Mouse (Mus musculus): ENCODE data around the gene Slf1. TPM values are rescaled to one million over a fixed set of nuclear protein-coding genes. Genes with fewer than 3 reads are reported as not detected.

Slf1 gene
- total and polyA plus RNA-seq, 3 experiments = 3.6 to 46.5 (median 41.5) TPM

DNA sequence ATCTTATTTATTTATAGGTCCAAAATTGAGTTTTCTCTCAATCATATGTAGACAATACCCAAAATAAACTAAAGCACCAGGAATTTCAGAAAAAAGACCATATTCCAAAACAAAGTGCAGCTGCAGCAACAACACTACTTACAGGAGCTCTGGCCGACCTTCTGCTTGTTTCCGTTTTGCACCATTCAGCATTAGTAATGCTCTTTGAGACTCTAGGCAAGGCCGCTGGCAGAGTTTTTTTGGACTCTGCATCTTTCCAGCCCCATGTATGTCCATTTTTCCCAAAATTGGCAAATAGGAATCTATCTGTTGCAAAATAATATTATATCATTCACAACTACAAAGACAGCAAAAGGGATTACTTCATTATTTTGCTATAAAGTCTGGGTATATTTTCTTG is 85.5 kb downstream of the Slf1 start:
- ATAC-seq (ENCODE audit: extremely low read depth, insufficient number of reproducible peaks, low FRiP score, poor library complexity, severe bottlenecking) (no peak), DNase-seq (ENCODE audit: low spot score) (no peak)
- Histone ChIP-seq H3K27me3 (ENCODE audit: insufficient read depth, low read length) (no peaks in the 10 kb centered on the region), H3K9me3 (replicated peaks) (no peaks in the 10 kb centered on the region), H3K4me3 (ENCODE audit: low read depth, low read length) (no peak overlapping the region), H3K4me1 (ENCODE audit: insufficient read depth, low read depth, low read length) (no peaks in the 10 kb centered on the region), H3K36me3 (replicated peaks) (peaks cover 26% of the 10 kb centered on the region)
- TF ChIP-seq CTCF (IDR thresholded peaks at IDR 0.05; ENCODE audit: low read depth, low read length) = no peak
- no peak for TF ChIP-seq POLR2AphosphoS5 (IDR thresholded peaks at IDR 0.05; ENCODE audit: insufficient replicate concordance, low read depth, low read length)
- no peak for TF ChIP-seq GATA2 (IDR thresholded peaks at IDR 0.05; ENCODE audit: borderline replicate concordance, low read depth, low read length)
- TF ChIP-seq GATA1 (IDR thresholded peaks at IDR 0.05; ENCODE audit: borderline replicate concordance, low read length) = no peak
- no peak for TF ChIP-seq TAL1 (conservative IDR thresholded peaks at IDR 0.05; ENCODE audit: low read depth, low read length)

- Histone ChIP-seq H3K27me3 (ENCODE audit: insufficient read depth, low read length) (no peaks in the 10 kb centered on the region), H3K36me3 (replicated peaks) (peaks cover 27% of the 10 kb centered on the region), H3K4me3 (ENCODE audit: low read depth, low read length) (no peak overlapping the region), H3K9me3 (replicated peaks) (no peaks in the 10 kb centered on the region), H3K4me1 (ENCODE audit: insufficient read depth, low read depth, low read length) (no peaks in the 10 kb centered on the region)
- TF ChIP-seq TAL1 (conservative IDR thresholded peaks at IDR 0.05; ENCODE audit: low read depth, low read length) (no peak), GATA1 (IDR thresholded peaks at IDR 0.05; ENCODE audit: borderline replicate concordance, low read length) (no peak), POLR2AphosphoS5 (IDR thresholded peaks at IDR 0.05; ENCODE audit: insufficient replicate concordance, low read depth, low read length) (no peak), CTCF (IDR thresholded peaks at IDR 0.05; ENCODE audit: low read depth, low read length) (no peak), GATA2 (IDR thresholded peaks at IDR 0.05; ENCODE audit: borderline replicate concordance, low read depth, low read length) (no peak)
- DNase-seq (ENCODE audit: low spot score) (no peak), ATAC-seq (ENCODE audit: extremely low read depth, insufficient number of reproducible peaks, low FRiP score, poor library complexity, severe bottlenecking) (no peak)
Observed at GRCm38 (mm10) chr13:77048461-77048860, 86.8 kb downstream of the Slf1 start.

- Histone ChIP-seq H3K27me3 (ENCODE audit: insufficient read depth, low read length) (no peaks in the 10 kb centered on the region), H3K36me3 (replicated peaks) (peaks cover 28% of the 10 kb centered on the region), H3K4me1 (ENCODE audit: insufficient read depth, low read depth, low read length) (no peaks in the 10 kb centered on the region), H3K9me3 (replicated peaks) (no peaks in the 10 kb centered on the region), H3K4me3 (ENCODE audit: low read depth, low read length) (no peak overlapping the region)
- no peak for DNase-seq (ENCODE audit: low spot score)
- TF ChIP-seq GATA1 (IDR thresholded peaks at IDR 0.05; ENCODE audit: borderline replicate concordance, low read length) = no peak
- no peak for TF ChIP-seq POLR2AphosphoS5 (IDR thresholded peaks at IDR 0.05; ENCODE audit: insufficient replicate concordance, low read depth, low read length)
- TF ChIP-seq TAL1 (conservative IDR thresholded peaks at IDR 0.05; ENCODE audit: low read depth, low read length) = no peak
- TF ChIP-seq GATA2 (IDR thresholded peaks at IDR 0.05; ENCODE audit: borderline replicate concordance, low read depth, low read length) = no peak
- TF ChIP-seq CTCF (IDR thresholded peaks at IDR 0.05; ENCODE audit: low read depth, low read length) = no peak
- ATAC-seq (ENCODE audit: extremely low read depth, insufficient number of reproducible peaks, low FRiP score, poor library complexity, severe bottlenecking) = no peak
Observed at GRCm38 (mm10) chr13:77047179-77047931, 87.9 kb downstream of the Slf1 start.

DNA sequence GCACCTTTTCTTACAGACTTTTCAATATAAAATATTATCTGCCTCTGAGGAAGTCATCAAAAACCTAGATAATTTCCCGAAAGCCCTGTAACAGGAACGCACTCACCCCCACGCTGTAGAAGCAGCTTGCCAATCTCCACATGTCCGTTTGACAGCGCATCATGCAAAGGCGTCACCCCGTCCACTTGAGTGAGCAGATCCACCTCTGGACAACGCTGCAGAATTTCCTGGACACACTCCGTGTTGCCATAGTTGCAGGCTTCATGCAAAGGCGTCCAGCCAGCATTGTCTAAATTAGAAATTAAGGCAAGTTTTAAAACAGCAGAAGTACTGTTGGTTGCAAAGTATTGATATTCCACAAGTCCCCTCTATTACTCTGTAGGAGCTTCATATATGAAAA is 88.9 kb downstream of the Slf1 start:
- no peaks in the 10 kb centered on the region for H3K4me1 ChIP-seq (ENCODE audit: insufficient read depth, low read depth, low read length)
- no peak for ATAC-seq (ENCODE audit: extremely low read depth, insufficient number of reproducible peaks, low FRiP score, poor library complexity, severe bottlenecking)
- no peaks in the 10 kb centered on the region for H3K27me3 ChIP-seq (ENCODE audit: insufficient read depth, low read length)

DNA sequence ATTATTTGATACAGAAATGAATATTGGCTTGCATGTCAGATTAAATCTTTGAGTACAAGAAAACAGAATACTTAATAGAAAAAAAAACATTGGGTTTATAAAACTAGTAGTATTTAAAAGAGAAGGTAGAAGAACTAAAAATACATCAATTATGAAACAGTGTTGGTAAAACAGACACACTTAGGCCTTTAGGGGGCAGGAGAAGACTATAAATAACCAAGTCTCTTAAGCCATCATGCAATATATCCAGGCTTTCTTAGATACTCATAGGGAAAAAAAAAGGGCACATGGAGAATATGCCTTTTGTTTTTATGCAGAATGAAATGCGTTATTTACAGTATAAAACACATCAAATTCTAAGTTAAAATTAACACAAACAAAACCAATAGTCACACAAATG is 89.9 kb downstream of the Slf1 start:
- Histone ChIP-seq H3K4me3 (ENCODE audit: low read depth, low read length) (no peak overlapping the region), H3K36me3 (replicated peaks) (peaks cover 26% of the 10 kb centered on the region), H3K27me3 (ENCODE audit: insufficient read depth, low read length) (no peaks in the 10 kb centered on the region), H3K9me3 (replicated peaks) (no peaks in the 10 kb centered on the region), H3K4me1 (ENCODE audit: insufficient read depth, low read depth, low read length) (no peaks in the 10 kb centered on the region)
- no peak for ATAC-seq (ENCODE audit: extremely low read depth, insufficient number of reproducible peaks, low FRiP score, poor library complexity, severe bottlenecking)
- DNase-seq (ENCODE audit: low spot score) = no peak
- TF ChIP-seq POLR2AphosphoS5 (IDR thresholded peaks at IDR 0.05; ENCODE audit: insufficient replicate concordance, low read depth, low read length) = no peak
- no peak for TF ChIP-seq TAL1 (conservative IDR thresholded peaks at IDR 0.05; ENCODE audit: low read depth, low read length)
- TF ChIP-seq GATA1 (IDR thresholded peaks at IDR 0.05; ENCODE audit: borderline replicate concordance, low read length) = no peak
- no peak for TF ChIP-seq GATA2 (IDR thresholded peaks at IDR 0.05; ENCODE audit: borderline replicate concordance, low read depth, low read length)
- no peak for TF ChIP-seq CTCF (IDR thresholded peaks at IDR 0.05; ENCODE audit: low read depth, low read length)

More for the DNA sequence above, 88.9 kb downstream of the Slf1 start:
- Histone ChIP-seq H3K9me3 (replicated peaks) (no peaks in the 10 kb centered on the region), H3K4me3 (ENCODE audit: low read depth, low read length) (no peak overlapping the region), H3K36me3 (replicated peaks) (peaks cover 26% of the 10 kb centered on the region)
- TF ChIP-seq GATA2 (IDR thresholded peaks at IDR 0.05; ENCODE audit: borderline replicate concordance, low read depth, low read length) (no peak), CTCF (IDR thresholded peaks at IDR 0.05; ENCODE audit: low read depth, low read length) (no peak), POLR2AphosphoS5 (IDR thresholded peaks at IDR 0.05; ENCODE audit: insufficient replicate concordance, low read depth, low read length) (no peak), GATA1 (IDR thresholded peaks at IDR 0.05; ENCODE audit: borderline replicate concordance, low read length) (no peak), TAL1 (conservative IDR thresholded peaks at IDR 0.05; ENCODE audit: low read depth, low read length) (no peak)
- no peak for DNase-seq (ENCODE audit: low spot score)

DNA sequence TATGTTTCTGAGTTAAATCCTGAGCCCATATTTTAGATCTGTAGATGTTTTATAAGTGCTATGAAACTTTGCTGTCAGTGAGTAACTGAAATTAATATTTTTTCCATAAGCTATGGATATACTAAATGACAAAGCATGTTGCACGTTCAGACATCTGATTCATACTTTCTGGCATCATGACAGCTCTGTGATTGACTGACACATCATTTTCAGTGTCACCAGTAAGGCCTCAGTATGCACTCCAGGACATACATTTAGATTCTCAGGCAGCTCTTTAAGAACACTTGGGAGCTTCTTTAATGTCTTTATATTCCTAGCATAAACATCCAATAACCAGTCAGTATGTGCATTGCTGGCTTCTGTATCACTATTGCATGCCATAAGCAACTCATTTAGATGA is 91.9 kb downstream of the Slf1 start:
- TF ChIP-seq GATA2 (IDR thresholded peaks at IDR 0.05; ENCODE audit: borderline replicate concordance, low read depth, low read length) = no peak
- no peak for TF ChIP-seq TAL1 (conservative IDR thresholded peaks at IDR 0.05; ENCODE audit: low read depth, low read length)
- no peak for TF ChIP-seq CTCF (IDR thresholded peaks at IDR 0.05; ENCODE audit: low read depth, low read length)
- no peak for TF ChIP-seq GATA1 (IDR thresholded peaks at IDR 0.05; ENCODE audit: borderline replicate concordance, low read length)
- TF ChIP-seq POLR2AphosphoS5 (IDR thresholded peaks at IDR 0.05; ENCODE audit: insufficient replicate concordance, low read depth, low read length) = no peak
- no peaks in the 10 kb centered on the region for H3K9me3 ChIP-seq (replicated peaks)
- no peaks in the 10 kb centered on the region for H3K27me3 ChIP-seq (ENCODE audit: insufficient read depth, low read length)
- ATAC-seq (ENCODE audit: extremely low read depth, insufficient number of reproducible peaks, low FRiP score, poor library complexity, severe bottlenecking) = no peak
- no peak for DNase-seq (ENCODE audit: low spot score)
- no peak overlapping the region for H3K4me3 ChIP-seq (ENCODE audit: low read depth, low read length)
- no peaks in the 10 kb centered on the region for H3K4me1 ChIP-seq (ENCODE audit: insufficient read depth, low read depth, low read length)
- H3K36me3 ChIP-seq (replicated peaks) = peaks cover 23% of the 10 kb centered on the region

Data from G1E (cell line).